Mouse (Mus musculus) left cerebral cortex, postnatal 14 days (tissue): ENCODE results near the gene Epha1. TPM values are rescaled to one million over a fixed set of nuclear protein-coding genes. Genes with fewer than 3 reads are reported as not detected.

Source experiments
- DNase-seq, 2 experiments: peaks; one replicate each; pipeline ENCODE4 v3.0.0; 2021 to 2022; ENCODE audit warnings: low spot score in 2 of 2, mixed read lengths in 1 of 2
- intact Hi-C: fragments of 180-260 bp; cut with DNase I; formaldehyde crosslinking; loops from one replicate; pipeline ENCODE4 v1.15.1; 2025
- long read RNA-seq, 2 experiments: library from polyadenylated mRNA; stranded (forward); transcript quantifications; one replicate each; pipeline ENCODE4 v2.0.0; 2021
- total RNA-seq, 2 experiments: library from RNA; stranded (reverse); gene quantifications; 2 replicates each; pipeline ENCODE4 v1.2.3; 2021

The Epha1 gene
- under 1 TPM; 0.22 to 0.34 TPM for total RNA-seq
- long read RNA-seq, experiment 1 = 0 reads
- long read RNA-seq, experiment 2 = 0 reads

DNA sequence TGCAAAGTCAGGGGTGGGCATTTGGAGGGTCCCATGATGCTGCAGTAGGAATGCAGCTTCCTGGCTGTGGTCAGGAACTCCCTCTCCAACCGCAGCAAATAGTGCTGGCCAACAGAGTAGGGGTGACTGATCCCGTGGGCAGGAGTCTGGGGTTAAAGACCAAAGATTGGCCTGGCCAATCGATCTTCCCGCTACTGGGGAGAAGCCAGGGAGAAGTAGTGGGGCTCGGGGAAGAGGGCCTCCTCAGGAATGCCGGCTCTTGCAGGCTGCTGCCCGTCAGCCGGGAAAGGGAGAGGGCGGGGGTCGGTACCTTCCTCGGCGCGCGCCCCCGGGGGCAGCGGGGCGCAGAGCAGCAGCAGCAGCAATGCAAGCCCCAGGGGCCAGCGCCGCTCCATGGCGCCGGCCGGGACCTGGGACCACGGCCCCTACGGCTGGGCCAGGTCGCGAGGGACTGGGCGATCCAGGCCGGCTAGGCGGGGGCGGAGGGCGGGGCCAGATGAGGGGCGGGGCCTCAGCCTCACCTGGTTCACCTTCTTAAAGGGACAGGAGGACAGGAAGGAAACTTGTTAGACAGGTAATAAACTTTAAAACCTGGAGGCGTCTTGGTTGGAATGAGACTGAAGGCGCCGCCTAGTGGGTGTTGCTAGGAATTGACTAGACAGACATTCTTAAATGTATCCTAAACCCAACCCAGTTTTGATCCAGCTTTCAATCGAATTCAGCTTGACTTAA lies at the start of gene Epha1:
Gene Epha1, minus strand, starts transcription at position 453 of the 732 bp plus-strand sequence.
- intact Hi-C loops = no loop called here
- DNase-seq = peak; percentile 58 to 62

DNA sequence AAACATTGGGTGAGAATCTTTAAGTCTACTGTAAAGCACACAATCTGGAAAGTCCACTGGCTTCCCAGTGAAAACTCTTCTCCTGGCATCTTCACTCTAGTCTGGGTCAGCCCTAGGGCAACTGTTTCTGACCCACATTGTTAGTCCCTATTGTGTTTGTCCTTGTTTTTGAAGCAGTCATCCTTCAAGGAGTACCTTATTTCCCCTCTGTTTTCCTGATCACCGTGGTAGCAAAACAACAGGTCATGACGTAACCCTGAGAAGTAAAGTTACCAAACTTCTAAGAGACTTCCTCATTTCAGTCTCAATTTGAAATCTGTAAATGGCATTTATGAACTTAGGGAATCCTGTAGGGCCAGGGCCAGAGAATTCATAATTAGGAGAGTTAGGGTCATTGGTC lies 48.4 kb upstream of the Epha1 start:
- no peak for DNase-seq
- intact Hi-C loops = no loop called here

DNA sequence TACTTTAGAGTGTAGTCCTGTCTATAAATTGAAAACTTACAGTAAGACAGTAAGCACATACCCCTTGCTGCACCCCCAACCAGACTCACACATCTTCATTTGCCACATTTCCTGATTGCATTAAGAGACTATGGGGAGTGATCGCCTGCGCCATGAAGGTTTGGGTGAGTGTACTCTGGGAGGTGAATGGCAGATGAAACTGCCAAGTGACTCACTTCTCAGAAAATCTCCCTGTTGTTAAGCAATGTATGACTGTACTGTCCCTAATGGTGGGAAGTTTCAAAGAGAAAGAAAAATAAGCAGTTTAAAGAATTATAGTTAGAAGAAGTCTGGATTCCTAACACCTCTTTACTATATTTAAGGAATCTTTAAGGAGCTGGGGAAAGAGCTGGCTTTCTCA lies 46.4 kb upstream of the Epha1 start:
- intact Hi-C loops = no loop called here
- no peak for DNase-seq

DNA sequence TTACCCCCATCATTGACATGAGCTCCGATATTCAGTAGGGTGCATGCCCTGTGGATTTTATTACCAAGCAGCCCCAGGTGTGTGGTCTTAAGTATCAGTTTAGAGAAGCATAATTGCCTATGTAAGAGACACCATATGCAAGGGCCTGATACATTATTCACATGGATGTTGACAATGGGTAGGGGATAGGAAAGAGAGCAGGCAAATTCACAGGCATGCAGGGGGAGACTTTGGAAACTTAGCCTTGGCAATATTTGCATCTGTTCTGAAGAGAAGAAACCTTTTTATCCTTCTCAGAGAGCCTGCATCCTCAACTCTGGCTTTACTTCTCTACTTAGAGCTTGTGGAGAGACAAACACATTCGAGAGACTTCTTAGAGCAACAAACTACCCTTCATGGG lies 32.1 kb upstream of the Epha1 start, which contains the start of gene Tas2r135:
Gene Tas2r135, plus strand, starts transcription at position 301 of the 400 bp plus-strand sequence.
- intact Hi-C loops = no loop called here
- no peak for DNase-seq

DNA sequence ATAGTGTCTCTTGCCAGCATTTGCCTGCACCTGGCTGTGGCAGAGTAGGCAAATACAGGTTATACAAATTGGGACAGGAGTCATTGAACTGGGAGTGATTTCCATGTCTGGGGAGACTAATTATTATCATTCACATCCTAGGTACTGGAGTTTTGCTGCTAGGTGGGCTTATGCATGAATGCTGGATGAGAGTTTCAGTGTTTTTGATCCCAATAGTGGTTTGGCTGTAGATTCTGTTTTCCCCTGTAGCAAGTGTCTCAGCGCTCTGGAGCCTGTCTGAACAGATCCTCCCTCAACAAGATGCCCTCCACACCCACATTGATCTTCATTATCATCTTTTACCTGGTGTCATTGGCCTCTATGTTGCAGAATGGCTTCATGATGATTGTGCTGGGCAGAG lies 26.9 kb upstream of the Epha1 start, which contains the start of gene Tas2r143:
Gene Tas2r143, plus strand, starts transcription at position 301 of the 400 bp plus-strand sequence.
- intact Hi-C loops = no loop called here
- no peak for DNase-seq

DNA sequence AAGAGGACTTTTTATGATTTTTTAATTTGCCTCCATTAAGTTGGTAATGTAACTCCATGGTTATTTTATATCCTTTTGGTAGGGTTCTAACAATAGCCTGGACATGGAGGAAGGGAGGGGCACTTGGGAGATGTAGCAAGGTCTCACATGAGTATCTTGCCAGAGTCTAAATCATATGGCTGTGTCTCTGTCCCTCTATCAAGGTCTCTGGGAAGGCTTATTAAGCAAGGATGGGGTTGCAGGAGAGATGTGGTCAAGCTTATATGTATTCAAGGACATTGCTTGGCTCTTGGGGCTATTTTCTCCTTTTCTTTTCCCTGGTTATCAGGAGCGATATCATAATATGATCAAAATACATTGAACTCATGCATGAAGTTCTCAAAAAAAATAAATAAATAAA lies 25.9 kb upstream of the Epha1 start:
- intact Hi-C loops = no loop called here

DNA sequence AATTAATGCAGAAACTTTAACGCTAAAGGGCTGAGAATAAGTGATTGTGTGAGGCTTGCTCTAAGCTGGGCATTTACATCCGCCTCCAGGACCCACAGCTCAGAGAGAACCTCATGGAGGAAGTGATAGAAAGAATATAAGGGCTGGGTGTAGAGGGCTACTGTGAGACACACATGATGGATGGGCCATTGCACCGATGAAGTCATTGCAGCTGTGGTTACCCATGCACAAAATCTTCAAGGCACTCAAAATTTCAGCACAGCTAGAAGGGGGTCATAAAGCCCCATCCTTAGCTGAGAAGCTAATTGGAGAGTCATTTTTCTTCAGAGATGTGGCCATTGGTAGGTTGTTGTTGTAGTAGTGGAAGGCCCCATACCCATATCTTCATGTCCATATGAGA lies 25.2 kb upstream of the Epha1 start:
- no peak for DNase-seq
- intact Hi-C loops = no loop called here

More for the DNA sequence above, 25.9 kb upstream of the Epha1 start:
- DNase-seq = no peak

DNA sequence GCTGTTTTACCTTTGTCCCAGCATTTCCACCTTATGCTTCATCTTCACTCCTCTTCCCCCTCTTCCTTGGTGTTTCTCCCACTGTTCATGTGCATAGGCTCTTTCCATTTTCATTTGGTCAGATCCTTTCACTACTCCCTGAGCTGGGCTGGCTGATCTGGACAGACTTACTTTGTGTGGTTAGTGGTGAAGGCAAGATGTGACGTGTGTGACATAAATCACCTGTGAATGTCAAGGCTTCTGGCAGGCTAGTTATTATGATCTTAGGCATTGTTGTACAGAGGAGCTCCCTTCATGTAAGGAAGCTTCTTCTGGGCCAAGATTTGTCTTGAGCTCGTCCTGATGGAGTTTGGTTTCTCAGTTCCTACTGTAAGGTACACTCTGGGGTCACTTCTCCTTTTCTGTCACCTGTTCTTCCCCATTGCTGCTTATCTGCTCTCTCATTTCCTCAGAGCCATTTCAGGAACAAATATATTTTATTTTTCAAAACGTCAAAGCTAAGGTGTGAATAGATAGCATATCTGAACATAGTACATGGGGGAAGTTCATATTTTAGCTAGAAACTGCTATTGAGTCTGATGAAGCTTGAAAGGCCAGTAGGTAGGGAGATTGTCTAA lies 24.1 kb upstream of the Epha1 start:
- intact Hi-C loops = no loop called here

DNA sequence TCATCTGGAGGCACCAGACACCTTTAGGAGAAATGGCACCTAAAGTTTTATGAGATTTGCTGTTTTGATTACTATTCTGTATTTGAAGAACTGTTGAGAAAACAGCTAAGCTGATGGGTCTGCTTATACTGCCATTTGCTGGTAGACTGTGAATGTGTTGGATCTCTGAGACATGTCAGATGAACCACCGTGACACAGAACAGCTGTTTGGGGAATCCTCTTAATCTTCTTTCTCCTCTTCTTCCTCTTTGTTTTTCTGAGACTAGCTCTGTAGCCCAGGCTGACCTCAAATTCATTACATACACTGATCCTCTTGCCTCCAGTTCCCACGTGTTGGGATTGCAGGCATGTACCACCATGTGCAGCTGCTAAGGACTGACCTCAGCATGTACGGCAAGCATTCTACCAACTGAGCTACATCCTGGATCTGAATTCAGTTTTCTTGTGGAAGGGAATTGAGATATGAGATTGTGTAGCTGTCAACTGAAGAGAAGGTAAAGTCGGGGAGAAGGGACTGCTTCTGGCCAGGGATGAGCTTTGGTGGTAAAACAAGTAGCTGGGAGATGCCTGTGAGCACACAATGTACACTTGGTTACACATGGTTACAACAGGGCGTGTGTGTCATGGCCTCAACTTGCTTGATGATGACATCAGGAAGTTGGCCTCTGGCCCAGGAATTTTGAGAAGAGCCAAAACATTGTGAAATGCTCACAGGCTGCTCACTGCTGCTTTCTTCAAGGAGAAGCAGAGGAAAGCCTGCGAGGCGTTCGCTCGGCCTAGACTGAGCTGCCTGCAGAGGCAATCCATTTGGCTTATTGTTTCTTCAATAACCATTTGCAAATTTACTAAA lies 23.1 kb upstream of the Epha1 start:
- intact Hi-C loops = no loop called here
- DNase-seq = peak; percentile 19 to 40

More for the DNA sequence above, 24.1 kb upstream of the Epha1 start:
- DNase-seq = no peak

DNA sequence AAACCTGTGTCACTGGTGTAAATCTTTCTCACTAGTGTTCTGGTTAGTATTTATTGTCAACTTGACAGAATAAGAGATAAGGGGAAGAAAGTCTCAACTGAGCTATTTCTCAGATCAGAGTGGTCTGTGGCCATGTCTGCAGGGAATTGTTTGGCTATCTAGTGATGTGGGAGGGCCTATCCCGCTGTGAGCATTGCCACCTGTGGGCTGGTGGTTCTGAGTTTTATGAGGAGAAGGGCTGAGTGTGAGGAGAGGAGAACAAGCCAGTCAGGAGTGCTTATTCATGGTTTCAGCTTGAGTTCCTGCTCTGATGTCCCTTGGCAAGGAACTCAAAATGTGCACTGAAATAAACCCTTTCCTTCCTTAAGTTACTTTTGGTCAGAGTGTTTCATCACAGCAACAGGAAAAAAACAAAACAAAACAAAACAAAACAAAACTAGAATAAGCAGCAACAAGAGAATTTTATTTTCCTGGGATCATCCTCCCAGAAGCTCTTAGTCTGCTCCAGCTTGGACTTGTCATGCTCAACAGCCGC lies 18.8 kb upstream of the Epha1 start:
- DNase-seq = no peak
- intact Hi-C loops = no loop called here

DNA sequence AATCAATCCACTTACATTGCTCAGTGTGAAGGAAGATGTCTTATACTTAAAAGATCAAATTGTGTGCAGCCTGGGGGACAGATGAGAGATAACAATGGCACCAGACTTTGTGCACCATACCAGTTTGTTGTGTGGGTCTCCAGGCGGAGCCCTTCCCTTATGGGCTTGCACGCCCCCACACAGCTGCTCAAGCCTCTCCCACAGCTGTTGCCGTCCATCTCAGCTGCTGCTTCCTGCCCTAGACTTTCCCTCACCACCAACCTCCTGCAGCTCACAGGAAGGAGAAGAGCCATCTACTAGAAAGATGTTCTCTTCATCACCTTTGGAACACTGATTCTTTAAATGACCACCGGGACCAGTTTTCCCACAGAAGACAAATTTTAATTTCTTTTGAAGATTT lies 12.6 kb upstream of the Epha1 start:
- intact Hi-C loops = no loop called here
- DNase-seq = no peak

DNA sequence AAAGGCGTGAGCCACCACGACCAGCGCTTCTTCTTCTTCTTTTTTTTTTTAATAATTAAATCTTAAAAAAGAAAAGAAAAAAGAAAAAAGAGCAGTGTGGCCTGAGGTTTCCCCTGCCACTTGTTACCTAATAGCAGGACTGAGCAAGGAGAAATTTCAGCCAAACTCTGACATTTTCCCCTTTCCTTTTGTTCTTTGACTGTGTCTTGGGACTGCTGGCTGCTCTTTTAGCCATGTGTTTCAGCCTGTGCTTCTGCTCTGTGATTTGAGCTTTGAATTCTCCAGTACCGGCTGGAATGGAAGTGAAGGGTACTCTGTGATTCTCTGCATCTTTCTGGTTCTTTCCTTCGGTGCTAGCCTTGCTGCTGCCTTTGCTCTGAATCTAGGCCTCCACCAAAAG lies 10.3 kb upstream of the Epha1 start:
- intact Hi-C loops = loop anchor here (5.0 kb wide), 1 partner anchor 36 kb away; the partner anchor contains the start of gene Zyx
- DNase-seq = no peak

DNA sequence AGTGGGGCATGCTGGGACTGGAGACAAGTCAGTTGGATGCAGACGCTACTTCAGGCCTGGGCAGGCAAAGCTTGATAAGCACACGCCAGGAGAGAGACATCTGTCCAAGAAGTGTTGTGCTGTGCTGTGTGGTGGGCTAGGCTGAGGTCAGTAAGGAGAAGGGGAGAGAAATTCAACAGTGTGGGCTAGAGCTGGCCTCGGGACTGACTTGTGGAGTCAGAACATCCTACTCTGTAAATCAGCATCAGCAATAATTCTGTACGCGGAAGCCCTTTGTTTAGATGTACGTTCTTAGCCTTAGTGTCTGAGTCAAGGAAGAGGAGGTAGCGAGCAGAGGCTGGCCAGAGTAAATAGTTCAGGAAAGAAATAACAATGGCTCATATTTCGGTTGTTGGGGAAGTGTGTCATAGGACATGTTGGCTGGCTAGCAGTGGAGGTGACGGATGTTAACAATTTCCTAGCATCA lies 8.9 kb upstream of the Epha1 start:
- no peak for DNase-seq
- intact Hi-C loops = loop anchor here (5.0 kb wide), 1 partner anchor 35 kb away; the partner anchor contains the start of gene Zyx

DNA sequence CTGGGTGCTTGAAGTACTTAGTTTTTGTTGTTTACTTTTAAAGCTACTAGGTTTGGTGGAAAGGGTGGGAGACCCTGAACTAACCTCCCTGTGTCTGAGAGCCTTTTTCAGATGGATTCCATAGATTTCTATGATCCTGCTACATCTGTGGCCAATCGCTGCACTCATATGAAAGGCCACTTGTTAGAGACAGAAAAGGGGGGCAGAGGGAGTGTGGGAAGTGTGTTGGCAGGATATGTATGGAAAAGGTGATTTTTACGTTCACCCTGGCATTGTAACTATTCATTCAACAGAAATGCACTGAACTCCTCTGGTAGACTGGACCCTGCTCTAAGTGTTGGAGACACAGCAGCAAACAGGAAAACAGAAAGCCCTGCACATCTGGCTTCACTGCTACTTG lies 8.2 kb upstream of the Epha1 start:
- intact Hi-C loops = loop anchor here (5.0 kb wide), 1 partner anchor 34 kb away; the partner anchor contains the start of gene Zyx
- no peak for DNase-seq

DNA sequence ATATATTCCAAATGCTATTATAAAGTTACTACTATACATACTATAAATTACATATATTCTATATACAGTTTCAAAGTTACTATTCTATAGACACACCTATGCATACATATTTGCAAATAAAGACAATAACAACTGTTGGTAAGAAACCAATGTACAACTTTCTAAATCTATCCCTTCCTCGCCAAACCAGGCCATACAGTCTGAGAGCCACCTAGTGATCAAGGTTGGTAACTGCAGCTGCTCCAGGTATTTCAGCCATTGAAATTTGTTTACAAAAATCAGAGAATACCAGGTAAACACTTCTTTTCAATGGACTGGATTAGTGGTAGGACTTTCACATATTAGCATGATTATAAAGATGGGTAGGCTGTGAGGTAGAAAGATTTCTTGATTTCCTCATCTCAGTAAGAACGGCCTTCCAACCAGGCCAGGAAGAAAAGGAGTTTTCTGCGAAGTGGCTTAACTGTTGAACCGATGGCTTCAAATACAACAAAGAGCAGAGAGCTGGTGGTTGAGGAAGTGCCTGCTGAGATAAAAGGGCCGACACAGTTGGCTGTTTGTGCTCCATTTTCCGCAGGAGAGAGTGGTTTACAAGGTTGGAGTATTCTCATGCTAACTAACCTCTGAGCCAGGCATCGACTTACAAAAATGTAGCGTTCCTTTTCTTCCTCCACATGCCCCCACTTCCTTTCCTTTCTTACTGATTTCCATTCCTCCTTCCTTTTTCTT lies 7.5 kb upstream of the Epha1 start:
- intact Hi-C loops = loop anchor here (5.0 kb wide), 1 partner anchor 33 kb away; the partner anchor contains the start of gene Zyx
- peak in 1 of 2 experiments; percentile 43 for DNase-seq

DNA sequence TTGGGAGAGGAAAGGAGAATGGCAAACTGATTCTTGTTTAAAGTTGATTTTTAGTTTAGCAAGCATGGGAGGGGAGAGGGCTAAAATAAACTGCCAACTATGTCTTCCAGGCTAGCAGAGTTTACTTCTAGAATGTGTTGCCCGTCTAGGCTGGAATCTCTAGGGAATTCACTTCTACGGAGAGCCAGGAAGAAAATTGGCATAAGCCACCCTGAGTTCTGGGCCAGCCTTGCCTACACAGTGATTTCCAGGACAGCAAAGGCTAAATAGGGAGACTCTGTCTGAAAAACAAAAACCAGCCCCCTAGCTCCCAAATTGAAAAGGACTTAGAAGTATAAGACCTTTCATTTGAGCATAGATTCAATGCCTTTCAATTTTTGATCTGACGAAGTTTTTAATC lies 6.5 kb upstream of the Epha1 start:
- DNase-seq = no peak
- intact Hi-C loops = no loop called here

DNA sequence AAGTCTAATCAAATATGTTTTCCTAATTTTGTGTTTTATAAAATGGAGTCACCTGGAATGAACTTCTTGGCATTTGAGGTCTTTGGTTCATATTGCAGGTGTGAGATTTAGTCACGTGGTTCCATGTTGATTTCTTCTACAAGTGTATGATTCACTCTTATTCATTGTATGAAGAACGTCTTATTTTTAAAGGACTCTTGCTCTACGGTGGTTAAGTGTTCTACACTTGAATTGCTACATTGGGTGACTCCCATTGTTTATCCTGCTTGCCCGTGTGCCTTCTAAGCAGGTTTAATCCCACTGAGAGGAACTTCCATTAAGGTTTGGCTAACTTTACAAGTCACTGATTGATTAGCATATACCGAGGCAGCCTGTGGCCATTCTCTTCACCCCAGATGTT lies 4.2 kb upstream of the Epha1 start:
- intact Hi-C loops = no loop called here
- DNase-seq = no peak

DNA sequence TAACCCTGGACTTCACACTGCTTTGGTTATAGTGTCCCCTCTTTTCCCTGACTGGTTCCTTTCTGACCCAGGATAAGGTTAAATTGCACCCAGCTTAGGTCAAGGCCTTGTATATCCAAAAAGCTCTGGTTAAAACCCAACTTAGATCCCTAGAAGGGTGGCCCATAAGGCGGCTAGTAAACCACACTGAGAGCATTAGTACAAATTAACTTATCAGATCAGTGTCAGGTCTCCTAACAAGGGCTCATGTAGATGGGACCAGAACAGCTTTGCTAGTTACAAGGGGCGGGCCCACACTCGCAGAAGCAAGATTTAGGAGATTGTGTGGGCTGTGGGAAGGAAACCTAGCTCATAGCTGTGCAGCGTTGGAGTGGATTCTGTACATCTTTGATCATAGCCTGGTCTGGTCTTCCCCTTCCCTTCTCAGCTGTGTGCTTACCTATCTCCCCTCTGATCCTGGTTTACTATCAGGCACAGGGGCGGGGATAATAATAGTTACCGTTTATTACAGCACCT lies 3.5 kb upstream of the Epha1 start:
- intact Hi-C loops = no loop called here
- DNase-seq = no peak

DNA sequence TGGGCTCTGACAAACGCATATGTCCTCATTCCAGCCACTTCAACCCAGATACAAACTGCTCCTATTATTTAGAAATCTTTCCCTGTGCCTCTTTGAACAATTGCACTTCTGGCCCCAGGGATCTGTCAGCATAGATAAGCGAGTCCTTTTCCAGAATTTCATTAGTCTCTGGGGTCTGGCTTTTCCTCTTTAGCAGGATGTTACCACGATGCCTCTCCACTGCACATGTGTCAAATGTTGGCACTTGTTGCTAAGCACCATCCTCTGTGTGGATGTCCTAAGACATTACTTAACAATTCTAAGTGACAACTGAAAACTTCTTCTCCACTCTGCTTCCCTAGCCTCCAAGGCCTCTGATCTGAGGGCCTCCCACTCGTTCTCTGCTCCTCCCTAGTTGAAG lies 2.9 kb upstream of the Epha1 start:
- intact Hi-C loops = no loop called here
- DNase-seq = no peak
